Mouse (Mus musculus) right cerebral cortex, adult 18-20 months (tissue): Measurements from ENCODE around the gene Pld1.

ENCODE experiments used
- DNase-seq: peaks from one replicate; pipeline ENCODE4 v3.0.0; 2022; ENCODE audit warnings: mixed read lengths

The Pld1 gene

DNA sequence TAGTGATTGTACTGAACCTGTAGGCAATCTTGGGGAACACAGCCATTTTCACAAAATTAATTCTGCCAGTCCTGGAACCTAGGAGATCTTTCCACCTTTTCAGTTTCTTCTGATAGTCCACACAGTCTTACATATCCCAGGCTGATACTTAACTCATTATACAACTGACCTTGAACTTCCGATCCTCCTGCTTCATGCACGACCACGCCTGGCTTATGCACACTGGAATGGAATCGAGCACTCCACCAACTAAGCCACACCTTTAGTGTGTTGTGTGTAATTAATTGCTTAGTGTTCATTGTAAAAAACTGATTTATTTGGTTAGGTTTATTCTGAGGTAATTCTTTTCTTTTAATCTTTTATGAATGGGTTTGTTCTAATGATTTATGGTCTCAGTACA is 122.2 kb downstream of the Pld1 start:
- no peak for DNase-seq

GRCm38 (mm10) chr3:28061155-28061554 is 122.7 kb downstream of the Pld1 start:
- DNase-seq = no peak

GRCm38 (mm10) chr3:28079211-28079610 is 140.7 kb downstream of the Pld1 start:
- DNase-seq = no peak

- peak; percentile 8 for DNase-seq
These were observed 141.6 kb downstream of the Pld1 start for GRCm38 (mm10) chr3:28080116-28080515.

- DNase-seq = no peak
These were observed 142.5 kb downstream of the Pld1 start for GRCm38 (mm10) chr3:28081012-28081411.

DNA sequence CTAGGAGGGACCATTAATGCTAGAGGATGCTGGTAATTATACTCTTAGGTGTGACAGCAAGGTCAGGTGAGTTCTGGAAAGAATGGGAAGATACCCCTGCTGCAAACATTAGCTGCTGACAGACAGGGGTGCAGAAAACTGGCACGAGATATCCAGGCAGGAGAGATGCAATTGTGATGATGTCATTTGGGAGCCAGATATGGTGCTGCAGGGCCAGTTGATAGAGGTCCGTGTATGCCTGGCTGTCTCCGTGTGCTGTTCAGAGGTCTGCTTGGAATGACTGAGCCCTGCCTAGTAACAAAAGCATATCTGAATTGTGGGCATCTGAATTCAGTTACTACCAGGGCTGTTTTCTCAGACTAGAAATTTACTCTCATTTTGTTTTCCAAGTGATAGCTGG is 144.7 kb downstream of the Pld1 start:
- DNase-seq = no peak

- DNase-seq = no peak
These were observed 145.8 kb downstream of the Pld1 start for GRCm38 (mm10) chr3:28084281-28084680.

DNA sequence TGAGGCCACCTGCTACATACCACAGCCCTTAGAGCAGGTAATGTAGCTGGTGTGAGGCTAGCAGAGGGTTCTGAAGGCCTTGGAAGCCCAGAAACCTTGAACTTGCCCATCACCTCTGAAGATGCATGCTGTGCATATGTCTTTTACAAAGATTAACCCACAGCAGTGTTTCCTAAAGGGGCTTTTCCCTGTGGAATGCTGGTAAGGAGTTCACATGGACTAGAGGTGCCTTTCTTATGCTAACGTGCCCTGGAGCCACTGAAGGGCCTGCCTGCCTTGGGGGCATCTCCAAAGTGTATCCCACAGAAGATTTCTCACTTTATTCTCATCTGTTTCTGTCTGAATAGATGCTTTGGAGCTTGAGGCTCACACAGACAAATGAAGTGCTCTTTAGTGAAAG is 152.8 kb downstream of the Pld1 start:
- DNase-seq = no peak

- no peak for DNase-seq
These were observed 153.2 kb downstream of the Pld1 start for GRCm38 (mm10) chr3:28091741-28092140.

DNA sequence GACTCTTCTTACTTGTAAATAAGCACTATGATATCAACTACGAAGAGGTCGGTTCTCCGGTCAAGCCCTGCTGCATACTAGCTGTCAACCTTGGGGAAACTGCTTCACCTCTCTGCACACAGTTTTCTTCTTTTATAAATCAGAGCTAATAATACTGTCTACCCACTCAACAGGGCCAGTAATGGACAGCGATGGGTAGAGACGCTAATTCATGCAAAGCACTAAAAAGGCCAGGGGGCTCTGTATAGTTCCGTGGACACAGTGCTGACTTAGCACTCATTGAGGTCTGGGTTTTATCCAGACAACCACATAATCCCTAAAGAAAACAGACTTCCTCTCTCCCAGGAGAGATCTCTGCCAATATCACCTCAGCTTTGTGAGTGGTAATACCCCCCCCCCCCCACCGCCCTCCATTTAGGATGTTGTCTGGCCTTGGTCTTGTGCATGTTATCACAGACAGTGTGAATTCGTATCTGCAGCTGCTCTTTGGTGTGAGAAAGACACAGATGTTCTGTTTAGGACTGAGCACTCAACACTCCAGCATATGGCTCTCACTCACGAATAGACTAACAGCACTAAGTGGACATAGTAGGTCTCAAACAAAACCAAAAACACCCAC is 155.3 kb downstream of the Pld1 start:
- no peak for DNase-seq

GRCm38 (mm10) chr3:28095451-28095850 is 157.0 kb downstream of the Pld1 start:
- DNase-seq = no peak

DNA sequence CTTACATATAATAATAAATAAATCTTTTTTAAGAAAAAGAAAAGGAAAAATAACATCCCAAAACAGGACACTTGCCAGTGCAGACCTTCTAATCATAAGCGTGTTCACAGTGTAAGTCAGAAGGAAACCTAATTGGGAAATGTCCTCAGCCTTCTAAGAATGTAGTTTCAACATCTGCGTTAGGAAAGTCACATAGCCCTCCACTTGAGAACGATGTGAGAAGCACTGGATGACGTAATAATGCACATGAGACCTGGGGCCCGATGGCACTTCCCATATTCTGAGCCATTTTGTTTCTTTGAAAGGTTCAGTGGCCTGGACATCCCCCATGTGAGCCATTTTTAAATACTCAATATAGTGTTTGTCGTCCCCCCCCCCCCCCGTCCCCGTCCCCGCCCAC is 160.7 kb downstream of the Pld1 start:
- DNase-seq = no peak

GRCm38 (mm10) chr3:28104992-28105391 is 166.5 kb downstream of the Pld1 start:
- DNase-seq = no peak

GRCm38 (mm10) chr3:28107446-28108004 is 169.0 kb downstream of the Pld1 start:
- peak; percentile 34 for DNase-seq

- no peak for DNase-seq
These were observed 173.0 kb downstream of the Pld1 start for GRCm38 (mm10) chr3:28111516-28111915.

GRCm38 (mm10) chr3:28113881-28114280 is 175.4 kb downstream of the Pld1 start:
- no peak for DNase-seq

GRCm38 (mm10) chr3:28141716-28142115 is 203.2 kb downstream of the Pld1 start:
- DNase-seq = no peak

DNA sequence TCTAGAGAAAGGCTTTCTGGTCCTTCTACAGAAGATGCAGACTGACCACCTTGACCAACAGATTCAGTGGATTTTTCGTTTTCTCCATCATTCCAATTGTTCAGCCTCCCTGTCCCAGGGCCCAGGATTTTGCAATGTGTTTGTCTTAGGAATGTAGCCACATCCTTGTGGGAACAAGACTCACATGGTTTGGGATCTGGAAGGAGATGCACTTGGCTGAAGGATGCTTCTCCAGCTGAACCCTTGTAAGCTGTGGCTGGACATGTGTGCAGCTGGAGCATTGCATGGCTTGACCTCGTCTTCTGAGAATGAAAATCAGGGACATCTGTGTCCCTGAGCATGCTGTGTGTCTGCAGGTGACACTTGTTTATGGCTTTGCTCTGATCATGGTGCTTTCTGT is 203.6 kb downstream of the Pld1 start:
- no peak for DNase-seq

- DNase-seq = no peak
These were observed 206.2 kb downstream of the Pld1 start for GRCm38 (mm10) chr3:28144676-28145075.

DNA sequence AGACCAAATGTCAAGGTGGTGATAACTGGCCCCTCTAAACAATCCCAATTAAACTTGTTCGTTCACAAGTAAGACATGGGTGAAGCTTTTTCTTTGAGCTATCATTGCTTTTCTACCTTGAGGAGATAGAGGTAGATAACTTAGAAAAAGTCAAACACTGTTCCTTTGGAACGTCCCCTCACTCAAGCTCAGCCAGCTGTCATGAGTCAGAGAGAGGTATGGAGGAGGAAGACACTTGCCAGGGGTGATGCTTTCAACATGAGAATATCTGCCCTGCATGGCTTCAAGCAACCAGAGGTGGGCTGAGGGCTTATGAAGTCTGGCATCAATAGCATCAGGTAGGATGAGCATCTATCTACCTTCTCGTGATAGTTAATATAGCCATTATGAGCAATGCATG is 207.0 kb downstream of the Pld1 start:
- DNase-seq = no peak

DNA sequence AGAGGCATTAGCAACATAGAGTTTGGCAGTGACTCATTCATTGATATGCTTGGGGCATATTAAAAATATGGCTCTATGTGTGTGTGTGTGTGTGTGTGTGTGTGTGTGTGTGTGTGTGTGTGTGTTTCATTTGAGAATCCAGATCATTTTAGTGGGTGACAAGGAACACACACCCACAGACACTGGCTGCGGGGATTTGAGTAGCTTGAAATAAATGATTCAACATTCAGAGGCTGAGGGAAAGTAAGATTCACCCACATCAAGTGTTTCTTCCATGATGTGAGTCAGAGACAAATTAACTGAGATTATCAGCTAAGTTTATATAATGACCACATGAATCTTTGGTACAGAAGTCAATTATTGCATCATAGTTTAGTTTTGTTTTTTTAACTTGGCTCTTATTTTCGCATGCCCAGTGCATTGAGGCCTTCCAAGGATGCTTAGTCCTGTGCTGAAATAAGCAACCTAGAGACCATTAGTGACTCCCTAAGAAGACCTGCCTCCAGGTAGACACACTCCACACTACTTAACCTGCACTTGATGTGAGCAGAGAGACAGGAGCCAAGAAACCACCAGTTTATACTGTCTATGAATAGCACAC is 211.3 kb downstream of the Pld1 start:
- peak; percentile 57 for DNase-seq

- DNase-seq = no peak
These were observed 219.5 kb downstream of the Pld1 start for GRCm38 (mm10) chr3:28158006-28158405.

DNA sequence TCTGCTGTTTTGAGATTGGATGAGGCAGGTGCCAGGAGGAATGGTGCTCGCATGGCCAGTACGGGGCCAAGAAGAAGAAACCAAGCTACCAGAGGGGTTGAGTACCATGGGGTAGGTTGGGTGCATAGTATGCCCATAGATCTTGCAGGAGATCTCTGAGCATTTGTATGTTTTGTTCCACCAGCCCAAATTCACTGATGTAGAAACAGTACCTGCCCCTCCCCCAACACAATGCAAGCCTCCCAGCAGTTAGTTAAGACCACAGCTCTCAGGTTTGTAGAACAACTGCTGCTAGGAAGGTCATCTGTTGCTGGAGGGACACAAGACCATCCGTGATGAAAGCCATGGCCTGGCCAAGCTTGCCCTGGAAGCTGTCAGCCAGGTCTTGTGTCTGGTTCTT is 220.4 kb downstream of the Pld1 start:
- no peak for DNase-seq

DNA sequence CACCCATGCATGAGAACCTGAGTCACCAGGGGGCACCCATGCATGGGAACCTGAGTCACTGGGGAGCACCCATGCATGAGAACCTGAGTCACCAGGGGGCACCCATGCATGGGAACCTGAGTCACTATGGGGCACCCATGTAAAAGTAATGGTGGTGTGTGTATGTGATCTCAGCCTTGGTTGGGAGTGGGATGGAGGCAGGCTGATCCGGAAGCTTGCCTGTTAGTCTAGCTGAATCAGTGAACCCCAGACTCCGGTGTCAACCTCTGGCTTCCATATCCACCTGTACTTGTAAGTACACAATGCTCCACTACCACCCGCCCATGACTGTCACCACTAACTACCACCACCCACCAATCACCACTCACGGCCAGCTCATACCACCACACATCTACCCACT is 223.9 kb downstream of the Pld1 start:
- no peak for DNase-seq

DNA sequence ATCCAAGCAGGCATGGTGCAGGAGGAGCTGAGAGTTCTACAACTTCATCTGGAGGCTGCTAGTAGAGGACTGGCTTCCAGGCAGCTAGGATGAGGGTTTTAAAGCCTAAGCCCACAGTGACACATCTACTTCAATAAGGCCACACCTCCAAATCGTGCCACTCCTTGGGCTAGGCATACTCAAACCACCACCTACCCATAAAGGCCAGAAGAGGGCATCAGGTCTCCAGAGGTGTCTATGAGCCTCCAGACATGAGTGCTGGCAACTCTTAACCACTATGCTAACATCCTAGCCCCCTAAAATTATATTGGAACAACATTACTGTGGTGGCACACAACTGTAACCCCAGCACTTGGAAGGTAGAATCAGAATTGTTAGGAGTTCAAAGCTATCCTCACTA is 226.2 kb downstream of the Pld1 start:
- DNase-seq = no peak
